Mouse (Mus musculus) hindbrain, embryonic 10.5 days (tissue): ENCODE data around the gene BC051665. TPM values are rescaled to one million over a fixed set of nuclear protein-coding genes. Genes with fewer than 3 reads are reported as not detected.

ENCODE experiments used
- DNase-seq: peaks from one replicate; pipeline ENCODE4 v3.0.0-alpha.2; 2017; ENCODE audit warnings: low spot score
- H3K27ac ChIP-seq: fragments of 300-500 bp; sonication (generic); 2 replicates; pipeline ENCODE4 v1.5.1; 2016; ENCODE audit warnings: mild to moderate bottlenecking, moderate library complexity
- H3K27me3 ChIP-seq: fragments of 300-500 bp; sonication (generic); 2 replicates; pipeline ENCODE4 v1.6.1; 2016; ENCODE audit warnings: mild to moderate bottlenecking; ENCODE audit not compliant: poor library complexity, insufficient read depth, severe bottlenecking
- H3K36me3 ChIP-seq: fragments of 300-500 bp; sonication (generic); 2 replicates; pipeline ENCODE4 v1.6.1; 2016; ENCODE audit warnings: mild to moderate bottlenecking, moderate library complexity
- H3K4me1 ChIP-seq: fragments of 300-500 bp; sonication (generic); replicated peaks from 2 replicates; pipeline ENCODE4 v1.6.1; 2016; ENCODE audit warnings: mild to moderate bottlenecking
- H3K4me3 ChIP-seq: fragments of 300-500 bp; sonication (generic); 2 replicates; pipeline ENCODE4 v1.5.1; 2016; ENCODE audit warnings: mild to moderate bottlenecking, moderate library complexity
- H3K9me3 ChIP-seq: fragments of 300-500 bp; sonication (generic); 2 replicates; pipeline ENCODE4 v1.6.1; 2016; ENCODE audit warnings: mild to moderate bottlenecking, moderate library complexity
- WGBS: fragments of 180-500 bp; shearing (Covaris S2); methylation state at CpG from one replicate; pipeline ENCODE4 v1.1.7; 2016; 5-methylcytosine and 5-hydroxymethylcytosine counted together
- polyA plus RNA-seq: library from polyadenylated mRNA; unstranded; fragments of >200 nt; fragmentation: Nextera tagmentation; extraction: Ambion mirVana; gene quantifications from 2 replicates; pipeline ENCODE4 v1.2.1, GENCODE M21; 2016

The BC051665 gene
- polyA plus RNA-seq, 1 experiment from 2014 or later: not detected

GRCm38 (mm10) chr13:60757292-60757691, 28.9 kb downstream of the BC051665 start:
- no peak for DNase-seq

GRCm38 (mm10) chr13:60755251-60755650, 30.9 kb downstream of the BC051665 start:
- WGBS: 95% methylated on average over 2 of the region's 2 CpGs
- no peak for DNase-seq
- Histone ChIP-seq H3K4me1 (no peaks in the 10 kb centered on the region), H3K27ac (no peak overlapping the region), H3K9me3 (peaks cover 8% of the 10 kb centered on the region; the same call in 1 of the 2 replicates), H3K27me3 (no peaks in the 10 kb centered on the region), H3K4me3 (no peak overlapping the region), H3K36me3 (peaks cover 74% of the 10 kb centered on the region)

More at GRCm38 (mm10) chr13:60757292-60757691, 28.9 kb downstream of the BC051665 start:
- Histone ChIP-seq H3K4me3 (no peak overlapping the region), H3K9me3 (peaks cover 5% of the 10 kb centered on the region; the same call in 1 of the 2 replicates), H3K27me3 (no peaks in the 10 kb centered on the region), H3K27ac (no peak overlapping the region), H3K36me3 (peaks cover 71% of the 10 kb centered on the region), H3K4me1 (no peaks in the 10 kb centered on the region)
- 93% methylated on average over 13 of the region's 13 CpGs for WGBS

GRCm38 (mm10) chr13:60753216-60753615, 32.9 kb downstream of the BC051665 start:
- no peak for DNase-seq
- H3K9me3 ChIP-seq: peaks cover 8% of the 10 kb centered on the region; the same call in 1 of the 2 replicates
- H3K27ac ChIP-seq: no peak overlapping the region
- no peak overlapping the region for H3K4me3 ChIP-seq
- H3K27me3 ChIP-seq: no peaks in the 10 kb centered on the region
- no peaks in the 10 kb centered on the region for H3K4me1 ChIP-seq
- peaks cover 87% of the 10 kb centered on the region for H3K36me3 ChIP-seq
- WGBS: 97% methylated on average over 6 of the region's 6 CpGs

- no peak for DNase-seq
These were observed 35.2 kb downstream of the BC051665 start for GRCm38 (mm10) chr13:60750930-60751329.

GRCm38 (mm10) chr13:60748556-60748955, 37.6 kb downstream of the BC051665 start:
- peaks cover 61% of the 10 kb centered on the region for H3K36me3 ChIP-seq
- H3K27me3 ChIP-seq: no peaks in the 10 kb centered on the region
- 94% methylated on average over 2 of the region's 2 CpGs for WGBS
- H3K27ac ChIP-seq: no peak overlapping the region
- peaks cover 8% of the 10 kb centered on the region; the same call in 1 of the 2 replicates for H3K9me3 ChIP-seq
- no peak for DNase-seq
- H3K4me1 ChIP-seq: 0 out of 2 replicates have a peak, but pooled peaks cover 5% of the 10 kb centered on the region
- H3K4me3 ChIP-seq: no peak overlapping the region

More at GRCm38 (mm10) chr13:60750930-60751329, 35.2 kb downstream of the BC051665 start:
- Histone ChIP-seq H3K27me3 (no peaks in the 10 kb centered on the region), H3K9me3 (peaks cover 8% of the 10 kb centered on the region; the same call in 1 of the 2 replicates), H3K27ac (no peak overlapping the region), H3K4me3 (no peak overlapping the region), H3K4me1 (0 out of 2 replicates have a peak, but pooled peaks cover 5% of the 10 kb centered on the region), H3K36me3 (peaks cover 76% of the 10 kb centered on the region)
- 90% methylated on average over 7 of the region's 7 CpGs for WGBS

GRCm38 (mm10) chr13:60747201-60747600, 39.0 kb downstream of the BC051665 start:
- WGBS: 88% methylated on average over 1 of the region's 1 CpGs
- H3K27ac ChIP-seq: no peak overlapping the region
- peaks cover 55% of the 10 kb centered on the region for H3K36me3 ChIP-seq
- H3K9me3 ChIP-seq: 0 out of 2 replicates have a peak, but pooled peaks cover 2% of the 10 kb centered on the region
- H3K4me3 ChIP-seq: no peak overlapping the region
- no peak for DNase-seq
- H3K27me3 ChIP-seq: no peaks in the 10 kb centered on the region
- 0 out of 2 replicates have a peak, but pooled peaks cover 5% of the 10 kb centered on the region for H3K4me1 ChIP-seq

GRCm38 (mm10) chr13:60746271-60746670, 39.9 kb downstream of the BC051665 start:
- peak; percentile 35 for DNase-seq
- Histone ChIP-seq H3K4me1 (0 out of 2 replicates have a peak, but pooled peaks cover 5% of the 10 kb centered on the region), H3K36me3 (peaks cover 55% of the 10 kb centered on the region), H3K9me3 (no peaks in the 10 kb centered on the region), H3K27ac (no peak overlapping the region), H3K4me3 (no peak overlapping the region), H3K27me3 (no peaks in the 10 kb centered on the region)
- 59% methylated on average over 1 of the region's 1 CpGs for WGBS

GRCm38 (mm10) chr13:60745358-60745757, 40.8 kb downstream of the BC051665 start:
- Histone ChIP-seq H3K27me3 (no peaks in the 10 kb centered on the region), H3K4me3 (no peak overlapping the region), H3K9me3 (no peaks in the 10 kb centered on the region), H3K36me3 (peaks cover 53% of the 10 kb centered on the region), H3K4me1 (0 out of 2 replicates have a peak, but pooled peaks cover 5% of the 10 kb centered on the region), H3K27ac (no peak overlapping the region)
- WGBS: 91% methylated on average over 12 of the region's 12 CpGs
- DNase-seq: no peak

GRCm38 (mm10) chr13:60744736-60745135, 41.4 kb downstream of the BC051665 start:
- 88% methylated on average over 3 of the region's 3 CpGs for WGBS
- no peak for DNase-seq
- Histone ChIP-seq H3K36me3 (peaks cover 53% of the 10 kb centered on the region), H3K9me3 (no peaks in the 10 kb centered on the region), H3K27me3 (no peaks in the 10 kb centered on the region), H3K4me3 (no peak overlapping the region), H3K27ac (no peak overlapping the region), H3K4me1 (0 out of 2 replicates have a peak, but pooled peaks cover 5% of the 10 kb centered on the region)

- H3K4me1 ChIP-seq: 0 out of 2 replicates have a peak, but pooled peaks cover 5% of the 10 kb centered on the region
- DNase-seq: peak; percentile 79
- WGBS: 41% methylated on average over 7 of the region's 7 CpGs
- H3K4me3 ChIP-seq: no peak overlapping the region
- peaks cover 52% of the 10 kb centered on the region for H3K36me3 ChIP-seq
- H3K27me3 ChIP-seq: no peaks in the 10 kb centered on the region
- H3K27ac ChIP-seq: no peak overlapping the region; the same call in 1 of the 2 replicates
- no peaks in the 10 kb centered on the region for H3K9me3 ChIP-seq
These were observed 42.1 kb downstream of the BC051665 start for GRCm38 (mm10) chr13:60744078-60744460.

- DNase-seq: no peak
- Histone ChIP-seq H3K36me3 (peaks cover 46% of the 10 kb centered on the region), H3K27ac (no peak overlapping the region; the same call in 1 of the 2 replicates), H3K9me3 (no peaks in the 10 kb centered on the region), H3K27me3 (no peaks in the 10 kb centered on the region), H3K4me1 (0 out of 2 replicates have a peak, but pooled peaks cover 5% of the 10 kb centered on the region), H3K4me3 (no peak overlapping the region)
- WGBS: 86% methylated on average over 13 of the region's 13 CpGs
These were observed 42.6 kb downstream of the BC051665 start for GRCm38 (mm10) chr13:60743381-60744077.

- H3K27me3 ChIP-seq: no peaks in the 10 kb centered on the region
- no peak for DNase-seq
These were observed 43.6 kb downstream of the BC051665 start for GRCm38 (mm10) chr13:60742611-60743010.

GRCm38 (mm10) chr13:60740248-60740647, 45.9 kb downstream of the BC051665 start:
- H3K27me3 ChIP-seq: no peaks in the 10 kb centered on the region
- H3K27ac ChIP-seq: no peak overlapping the region
- H3K36me3 ChIP-seq: peaks cover 48% of the 10 kb centered on the region
- 90% methylated on average over 6 of the region's 6 CpGs for WGBS
- H3K4me3 ChIP-seq: no peak overlapping the region
- no peak for DNase-seq
- peaks cover 20% of the 10 kb centered on the region for H3K4me1 ChIP-seq
- H3K9me3 ChIP-seq: no peaks in the 10 kb centered on the region

More at GRCm38 (mm10) chr13:60742611-60743010, 43.6 kb downstream of the BC051665 start:
- H3K36me3 ChIP-seq: peaks cover 39% of the 10 kb centered on the region
- H3K4me1 ChIP-seq: peaks cover 13% of the 10 kb centered on the region
- H3K27ac ChIP-seq: no peak overlapping the region
- 87% methylated on average over 3 of the region's 3 CpGs for WGBS
- no peak overlapping the region for H3K4me3 ChIP-seq
- no peaks in the 10 kb centered on the region for H3K9me3 ChIP-seq
